Mouse (Mus musculus) limb, embryonic 11.5 days (tissue): ENCODE measurements at regions not wholly inside any gene's neighbourhood (a gene's known extent, or its start where the extent isn't known, plus 50 kb on each side); places are given as distances from the start of the nearest gene placed in this dataset.

ENCODE experiments used
- ATAC-seq: fragments of 200-750 bp; cut with Nextera tagmentation; 2 replicates; pipeline ENCODE4 v1.8.0; 2017; ENCODE audit warnings: low read depth; ENCODE audit not compliant: insufficient number of reproducible peaks, low FRiP score, low TSS enrichment
- DNase-seq: peaks from one replicate; pipeline ENCODE4 v3.0.0-alpha.2; 2015; ENCODE audit warnings: low spot score
- H3K27ac ChIP-seq: fragments of 300-500 bp; sonication (generic); replicated peaks from 2 replicates; pipeline ENCODE4 v1.5.1; 2014; ENCODE audit warnings: low read depth, mild to moderate bottlenecking, low read length
- H3K27me3 ChIP-seq: fragments of 300-500 bp; sonication (generic); 2 replicates; pipeline ENCODE4 v1.6.1; 2014; ENCODE audit warnings: mild to moderate bottlenecking, low read length, mixed read lengths; ENCODE audit not compliant: control insufficient read depth, insufficient read depth
- H3K36me3 ChIP-seq: fragments of 300-500 bp; sonication (generic); 2 replicates; pipeline ENCODE4 v1.6.1; 2014; ENCODE audit warnings: mild to moderate bottlenecking, low read length, moderate library complexity, mixed read lengths; ENCODE audit not compliant: control insufficient read depth, insufficient read depth
- H3K4me1 ChIP-seq: fragments of 300-500 bp; sonication (generic); 2 replicates; pipeline ENCODE4 v1.6.1; 2014; ENCODE audit warnings: low read length, mixed read lengths; ENCODE audit not compliant: control insufficient read depth, insufficient read depth
- H3K4me2 ChIP-seq: fragments of 300-500 bp; sonication (generic); 2 replicates; pipeline ENCODE4 v1.6.1; 2014; ENCODE audit warnings: low read depth, mild to moderate bottlenecking, moderate library complexity; ENCODE audit not compliant: severe bottlenecking
- H3K4me3 ChIP-seq: fragments of 300-500 bp; sonication (generic); 2 replicates; pipeline ENCODE4 v1.5.1; 2014; ENCODE audit warnings: low read depth, low read length
- H3K9ac ChIP-seq: fragments of 300-500 bp; sonication (generic); 2 replicates; pipeline ENCODE4 v1.6.1; 2014; ENCODE audit warnings: mild to moderate bottlenecking, low read length
- H3K9me3 ChIP-seq: fragments of 300-500 bp; sonication (generic); 2 replicates; pipeline ENCODE4 v1.6.1; 2016; ENCODE audit warnings: low read length; ENCODE audit not compliant: control insufficient read depth
- WGBS: fragments of 180-500 bp; shearing (Covaris S2); extraction: QIAGEN DNeasy Blood & Tissue Kit; methylation state at CpG from one replicate; pipeline ENCODE4 v1.1.7; 2014; 5-methylcytosine and 5-hydroxymethylcytosine counted together

DNA sequence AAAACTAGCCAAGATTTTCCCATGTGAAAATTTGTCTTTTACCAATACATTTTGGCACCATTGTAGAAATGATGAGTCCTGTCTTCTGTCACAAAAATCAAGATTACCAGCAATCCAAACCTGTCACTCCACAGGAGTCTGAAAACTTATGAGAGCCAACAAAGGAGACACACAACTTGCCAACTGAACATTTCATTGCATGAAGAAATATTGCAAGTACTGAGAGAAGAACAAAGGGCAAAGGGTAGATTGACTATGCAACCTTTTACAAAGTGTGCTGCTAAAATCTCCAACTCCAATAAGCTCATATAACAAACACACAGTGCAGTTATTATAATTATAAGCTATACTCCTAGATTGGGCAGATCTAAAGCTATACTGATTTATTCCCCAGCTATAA lies 108.7 kb upstream of the Cpeb2 start:
- Histone ChIP-seq H3K4me3 (no peak overlapping the region), H3K4me2 (no peak overlapping the region), H3K4me1 (no peaks in the 10 kb centered on the region), H3K27ac (no peak overlapping the region), H3K27me3 (no peaks in the 10 kb centered on the region), H3K9me3 (no peaks in the 10 kb centered on the region), H3K9ac (no peak overlapping the region), H3K36me3 (no peaks in the 10 kb centered on the region)
- no peak for DNase-seq
- ATAC-seq: no peak

- DNase-seq (no peak), ATAC-seq (no peak)
- Histone ChIP-seq H3K4me2 (no peak overlapping the region), H3K36me3 (no peaks in the 10 kb centered on the region), H3K27me3 (no peaks in the 10 kb centered on the region), H3K9me3 (no peaks in the 10 kb centered on the region), H3K27ac (no peak overlapping the region), H3K4me3 (no peak overlapping the region), H3K4me1 (no peaks in the 10 kb centered on the region), H3K9ac (no peak overlapping the region)
- 88% methylated on average over 3 of the region's 3 CpGs for WGBS
Measured at GRCm38 (mm10) chr5:43125774-43126536, 107.0 kb upstream of the Cpeb2 start.

DNA sequence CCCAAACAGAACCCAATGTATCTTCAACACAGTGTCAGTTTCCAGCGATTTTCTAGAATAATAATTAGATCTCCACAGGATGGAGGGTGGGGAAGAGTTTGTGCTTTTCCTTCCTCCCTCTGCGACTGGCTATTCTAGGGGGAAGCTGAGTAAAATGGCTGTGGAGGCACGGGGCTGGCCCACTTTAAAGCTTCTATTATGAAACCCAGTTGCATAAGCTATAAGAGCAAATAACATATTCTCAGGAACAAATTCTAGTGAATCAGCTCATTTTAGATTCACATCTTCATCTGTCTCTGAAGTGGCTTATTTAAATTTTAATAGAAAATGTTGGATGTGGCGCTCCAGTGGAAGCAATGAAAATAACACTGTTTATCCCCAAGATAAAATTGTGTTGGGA lies 102.6 kb upstream of the Cpeb2 start:
- Histone ChIP-seq H3K36me3 (no peaks in the 10 kb centered on the region), H3K4me3 (no peak overlapping the region), H3K4me2 (no peak overlapping the region), H3K9ac (no peak overlapping the region), H3K27ac (no peak overlapping the region), H3K27me3 (no peaks in the 10 kb centered on the region), H3K4me1 (no peaks in the 10 kb centered on the region), H3K9me3 (no peaks in the 10 kb centered on the region)
- DNase-seq (no peak), ATAC-seq (no peak)
- WGBS: 85% methylated on average over 4 of the region's 4 CpGs

GRCm38 (mm10) chr5:43130901-43131557 lies 101.9 kb upstream of the Cpeb2 start:
- Histone ChIP-seq H3K4me1 (no peaks in the 10 kb centered on the region), H3K36me3 (no peaks in the 10 kb centered on the region), H3K9ac (no peak overlapping the region), H3K27me3 (no peaks in the 10 kb centered on the region), H3K9me3 (no peaks in the 10 kb centered on the region), H3K27ac (no peak overlapping the region), H3K4me2 (no peak overlapping the region), H3K4me3 (no peak overlapping the region)
- ATAC-seq: no peak
- no peak for DNase-seq
- WGBS: 90% methylated on average over 5 of the region's 5 CpGs

- DNase-seq: no peak
- ATAC-seq: no peak
- Histone ChIP-seq H3K4me3 (no peak overlapping the region), H3K4me2 (no peak overlapping the region), H3K27me3 (no peaks in the 10 kb centered on the region), H3K4me1 (no peaks in the 10 kb centered on the region), H3K9me3 (no peaks in the 10 kb centered on the region), H3K36me3 (no peaks in the 10 kb centered on the region), H3K9ac (no peak overlapping the region), H3K27ac (no peak overlapping the region)
- WGBS: 84% methylated on average over 3 of the region's 3 CpGs
Measured at GRCm38 (mm10) chr5:43133672-43134071, 99.3 kb upstream of the Cpeb2 start.

- no peak overlapping the region for H3K9ac ChIP-seq
- H3K4me3 ChIP-seq: no peak overlapping the region
- no peak for ATAC-seq
- no peak overlapping the region for H3K27ac ChIP-seq
- no peak overlapping the region for H3K4me2 ChIP-seq
- H3K27me3 ChIP-seq: no peaks in the 10 kb centered on the region
- no peak for DNase-seq
- H3K9me3 ChIP-seq: no peaks in the 10 kb centered on the region
- H3K36me3 ChIP-seq: no peaks in the 10 kb centered on the region
- no peaks in the 10 kb centered on the region for H3K4me1 ChIP-seq
- WGBS: 92% methylated on average over 4 of the region's 4 CpGs
Measured at GRCm38 (mm10) chr5:43136142-43136541, 96.8 kb upstream of the Cpeb2 start.

DNA sequence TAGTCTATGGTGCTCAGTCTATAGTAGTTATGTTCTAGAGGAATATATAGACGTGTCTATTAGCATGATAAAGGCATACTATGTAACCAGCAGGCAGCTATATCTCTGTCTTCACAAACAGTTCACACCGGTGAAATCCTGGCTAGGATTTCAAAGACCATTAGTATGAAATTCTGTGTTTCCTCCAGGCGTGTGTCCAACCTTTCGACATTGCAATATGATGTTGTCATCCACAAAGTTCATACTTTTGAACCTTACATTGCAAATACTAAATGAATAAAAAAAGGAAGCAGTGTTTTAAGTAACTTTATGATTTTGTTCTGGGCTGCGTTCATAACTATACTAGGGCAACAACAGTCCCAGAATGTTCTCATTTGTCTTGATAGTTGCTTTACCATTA lies 95.2 kb upstream of the Cpeb2 start:
- no peak overlapping the region for H3K4me3 ChIP-seq
- no peak overlapping the region for H3K4me2 ChIP-seq
- no peaks in the 10 kb centered on the region for H3K36me3 ChIP-seq
- H3K4me1 ChIP-seq: no peaks in the 10 kb centered on the region
- no peak for DNase-seq
- H3K27ac ChIP-seq: no peak overlapping the region
- no peaks in the 10 kb centered on the region for H3K27me3 ChIP-seq
- no peak overlapping the region for H3K9ac ChIP-seq
- no peak for ATAC-seq
- no peaks in the 10 kb centered on the region for H3K9me3 ChIP-seq
- 91% methylated on average over 5 of the region's 5 CpGs for WGBS

GRCm38 (mm10) chr5:43138931-43139486 lies 94.0 kb upstream of the Cpeb2 start:
- ATAC-seq (no peak), DNase-seq (no peak)
- no peaks in the 10 kb centered on the region for H3K4me1 ChIP-seq
- no peak overlapping the region for H3K4me2 ChIP-seq
- H3K9ac ChIP-seq: no peak overlapping the region
- WGBS: 90% methylated on average over 4 of the region's 4 CpGs
- H3K9me3 ChIP-seq: no peaks in the 10 kb centered on the region
- no peak overlapping the region for H3K4me3 ChIP-seq
- H3K36me3 ChIP-seq: no peaks in the 10 kb centered on the region
- H3K27me3 ChIP-seq: no peaks in the 10 kb centered on the region
- H3K27ac ChIP-seq: no peak overlapping the region
